Mouse (Mus musculus) intestine, embryonic 14.5 days (tissue): ENCODE results near the gene Abca7. TPM values are rescaled to one million over a fixed set of nuclear protein-coding genes. Genes with fewer than 3 reads are reported as not detected.

Experiments
- ATAC-seq: fragments of 200-750 bp; cut with Nextera tagmentation; replicated peaks from 2 replicates; pipeline ENCODE4 v1.8.0; 2017; ENCODE audit warnings: low read depth, moderate number of reproducible peaks, moderate TSS enrichment, moderate library complexity; ENCODE audit not compliant: low FRiP score, low TSS enrichment
- DNase-seq: peaks from one replicate; pipeline ENCODE4 v3.0.0-alpha.2; 2018; ENCODE audit warnings: low spot score
- H3K27ac ChIP-seq: fragments of 300-500 bp; sonication (generic); 2 replicates; pipeline ENCODE4 v1.5.1; 2014; ENCODE audit warnings: low read depth, mild to moderate bottlenecking, control low read depth
- H3K27me3 ChIP-seq: fragments of 300-500 bp; sonication (generic); replicated peaks from 2 replicates; pipeline ENCODE4 v1.6.1; 2014; ENCODE audit warnings: low read length, control low read depth; ENCODE audit not compliant: control insufficient read depth, insufficient read depth
- H3K36me3 ChIP-seq: fragments of 300-500 bp; sonication (generic); 2 replicates; pipeline ENCODE4 v1.6.1; 2014; ENCODE audit warnings: low read length, control low read depth; ENCODE audit not compliant: control insufficient read depth, insufficient read depth
- H3K4me1 ChIP-seq: fragments of 300-500 bp; sonication (generic); replicated peaks from 2 replicates; pipeline ENCODE4 v1.6.1; 2014; ENCODE audit warnings: low read length, control low read depth, mixed read lengths; ENCODE audit not compliant: control insufficient read depth, insufficient read depth
- H3K4me2 ChIP-seq: fragments of 300-500 bp; sonication (generic); 2 replicates; pipeline ENCODE4 v1.6.1; 2014; ENCODE audit warnings: low read length
- H3K4me3 ChIP-seq: fragments of 300-500 bp; sonication (generic); 2 replicates; pipeline ENCODE4 v1.5.1; 2014; ENCODE audit warnings: low read depth, low read length, control low read depth, mixed read lengths
- H3K9ac ChIP-seq: fragments of 300-500 bp; sonication (generic); 2 replicates; pipeline ENCODE4 v1.6.1; 2014; ENCODE audit warnings: mild to moderate bottlenecking, low read length
- H3K9me3 ChIP-seq: fragments of 300-500 bp; sonication (generic); 2 replicates; pipeline ENCODE4 v1.6.1; 2016; ENCODE audit warnings: low read length, control low read depth; ENCODE audit not compliant: control insufficient read depth
- WGBS: fragments of 180-500 bp; shearing (Covaris S2); extraction: QIAGEN DNeasy Blood & Tissue Kit; methylation state at CpG from one replicate; pipeline ENCODE4 v1.1.7; 2014; 5-methylcytosine and 5-hydroxymethylcytosine counted together
- polyA plus RNA-seq: library from polyadenylated mRNA; unstranded; fragments of >200 nt; fragmentation: Nextera tagmentation; extraction: Ambion mirVana; gene quantifications from 2 replicates; pipeline ENCODE4 v1.2.1, GENCODE M21; 2014

Gene Abca7
- polyA plus RNA-seq, 1 experiment from 2014 or later = 3.8 TPM

DNA sequence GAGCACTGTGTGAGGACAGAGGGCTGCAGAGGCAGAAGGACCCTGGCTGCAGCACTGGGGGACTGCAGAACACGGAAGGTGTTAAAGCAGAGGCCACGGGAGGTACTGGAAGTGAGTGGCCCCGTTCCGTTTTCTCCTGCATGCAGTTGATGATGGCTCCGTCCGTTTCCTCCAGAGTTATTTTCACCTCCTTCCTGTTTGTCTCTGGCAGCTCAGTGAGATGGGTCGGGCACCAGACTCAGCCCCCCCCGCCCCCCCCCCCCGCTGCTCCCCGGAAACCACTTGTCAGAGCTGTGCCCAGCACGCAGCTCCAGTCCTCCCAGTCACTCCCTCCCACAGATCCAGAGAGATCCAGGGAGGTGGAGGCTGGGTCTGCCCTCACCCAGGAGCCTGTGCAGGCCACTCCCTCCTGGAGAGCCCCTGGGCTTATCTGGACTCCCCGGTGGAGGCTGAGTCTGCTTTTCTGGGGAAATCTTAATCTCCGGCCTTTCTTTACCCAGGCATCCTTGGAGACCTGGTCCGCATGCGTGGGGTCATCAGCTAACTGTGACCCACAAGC is 22.5 kb downstream of the Abca7 start:
- no peak overlapping the region for H3K4me3 ChIP-seq
- 6% methylated on average over 14 of the region's 15 CpGs for WGBS
- 0 out of 2 replicates have a peak, but pooled peaks cover 3% of the 10 kb centered on the region for H3K36me3 ChIP-seq
- H3K4me2 ChIP-seq = peak overlapping the region; percentile 47
- peak; percentile 70 for DNase-seq
- H3K4me1 ChIP-seq = peaks cover 14% of the 10 kb centered on the region; the same call in 1 of the 2 replicates
- peak; percentile 61 for ATAC-seq
- no peak overlapping the region; the same call in 1 of the 2 replicates for H3K27ac ChIP-seq
- H3K9me3 ChIP-seq = no peaks in the 10 kb centered on the region
- peaks cover 17% of the 10 kb centered on the region for H3K27me3 ChIP-seq
- no peak overlapping the region for H3K9ac ChIP-seq

- Histone ChIP-seq H3K27me3 (peaks cover 9% of the 10 kb centered on the region), H3K36me3 (0 out of 2 replicates have a peak, but pooled peaks cover 3% of the 10 kb centered on the region), H3K4me2 (peak overlapping the region; percentile 47), H3K27ac (peak overlapping the region; percentile 52), H3K4me1 (peaks cover 14% of the 10 kb centered on the region; the same call in 1 of the 2 replicates), H3K9ac (peak overlapping the region; percentile 53), H3K4me3 (peak overlapping the region; percentile 27), H3K9me3 (no peaks in the 10 kb centered on the region)
- ATAC-seq (peak; percentile 75), DNase-seq (peak; percentile 71)
- WGBS = 8% methylated on average over 20 of the region's 20 CpGs
Observed at GRCm38 (mm10) chr10:80019471-80020131, 23.3 kb downstream of the Abca7 start.

- WGBS = 35% methylated on average over 11 of the region's 11 CpGs
- peak overlapping the region; percentile 52; the same call in 1 of the 2 replicates for H3K27ac ChIP-seq
- no peak; the same call in 1 of the 2 replicates for ATAC-seq
- H3K36me3 ChIP-seq = 0 out of 2 replicates have a peak, but pooled peaks cover 3% of the 10 kb centered on the region
- H3K9me3 ChIP-seq = no peaks in the 10 kb centered on the region
- peak overlapping the region; percentile 53 for H3K9ac ChIP-seq
- H3K27me3 ChIP-seq = peaks cover 4% of the 10 kb centered on the region; the same call in 1 of the 2 replicates
- H3K4me1 ChIP-seq = peaks cover 14% of the 10 kb centered on the region; the same call in 1 of the 2 replicates
- peak overlapping the region; percentile 27 for H3K4me3 ChIP-seq
- H3K4me2 ChIP-seq = peak overlapping the region; percentile 47
- no peak for DNase-seq
Observed at GRCm38 (mm10) chr10:80020191-80020590, 23.9 kb downstream of the Abca7 start.

DNA sequence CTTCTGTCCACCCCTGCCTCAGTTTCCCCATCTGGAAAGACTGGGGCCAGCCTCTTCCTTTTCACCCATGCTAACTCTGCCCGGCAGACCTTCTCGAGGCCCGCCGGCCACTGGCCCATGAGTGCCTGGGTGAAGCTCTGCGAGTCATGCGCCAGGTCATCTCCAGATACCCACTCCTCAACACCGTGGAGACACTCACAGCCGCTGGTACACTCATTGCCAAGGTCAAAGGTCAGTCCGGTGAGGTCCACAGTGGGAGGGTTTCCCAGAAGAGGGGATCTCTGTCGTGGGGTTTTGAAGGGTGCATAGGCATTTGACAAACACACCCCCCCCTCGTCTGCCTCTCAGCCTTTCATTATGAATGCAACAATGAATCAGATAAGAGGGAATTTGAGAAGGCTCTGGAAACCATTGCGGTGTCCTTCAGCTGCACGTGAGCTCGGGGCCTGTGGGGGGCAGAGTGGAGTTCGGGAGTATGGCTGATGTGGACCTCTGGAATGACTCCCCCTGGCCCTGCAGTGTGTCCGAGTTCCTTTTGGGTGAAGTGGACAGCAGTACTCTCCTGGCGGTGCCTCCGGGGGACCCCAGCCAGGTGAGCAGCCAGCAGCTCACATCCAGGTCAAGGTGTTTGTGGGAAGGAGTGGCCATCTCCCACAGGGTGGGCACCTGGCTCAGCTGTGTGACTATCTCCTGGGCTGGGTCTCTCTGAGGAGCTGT is 24.5 kb downstream of the Abca7 start:
- H3K9me3 ChIP-seq = no peaks in the 10 kb centered on the region
- no peak overlapping the region for H3K9ac ChIP-seq
- H3K27me3 ChIP-seq = peaks cover 4% of the 10 kb centered on the region; the same call in 1 of the 2 replicates
- DNase-seq = no peak
- H3K4me1 ChIP-seq = peaks cover 14% of the 10 kb centered on the region; the same call in 1 of the 2 replicates
- peak overlapping the region; percentile 47 for H3K4me2 ChIP-seq
- no peak overlapping the region for H3K4me3 ChIP-seq
- H3K27ac ChIP-seq = no peak overlapping the region
- ATAC-seq = no peak
- WGBS = 87% methylated on average over 18 of the region's 18 CpGs
- H3K36me3 ChIP-seq = 0 out of 2 replicates have a peak, but pooled peaks cover 3% of the 10 kb centered on the region

GRCm38 (mm10) chr10:80021320-80021641 is 25.0 kb downstream of the Abca7 start:
- ATAC-seq (no peak), DNase-seq (no peak)
- Histone ChIP-seq H3K9me3 (no peaks in the 10 kb centered on the region), H3K4me3 (no peak overlapping the region), H3K27me3 (0 out of 2 replicates have a peak, but pooled peaks cover under 1% of the 10 kb centered on the region), H3K4me1 (peaks cover 14% of the 10 kb centered on the region; the same call in 1 of the 2 replicates), H3K36me3 (0 out of 2 replicates have a peak, but pooled peaks cover 3% of the 10 kb centered on the region), H3K27ac (no peak overlapping the region), H3K4me2 (no peak overlapping the region), H3K9ac (no peak overlapping the region)
- 87% methylated on average over 13 of the region's 13 CpGs for WGBS

DNA sequence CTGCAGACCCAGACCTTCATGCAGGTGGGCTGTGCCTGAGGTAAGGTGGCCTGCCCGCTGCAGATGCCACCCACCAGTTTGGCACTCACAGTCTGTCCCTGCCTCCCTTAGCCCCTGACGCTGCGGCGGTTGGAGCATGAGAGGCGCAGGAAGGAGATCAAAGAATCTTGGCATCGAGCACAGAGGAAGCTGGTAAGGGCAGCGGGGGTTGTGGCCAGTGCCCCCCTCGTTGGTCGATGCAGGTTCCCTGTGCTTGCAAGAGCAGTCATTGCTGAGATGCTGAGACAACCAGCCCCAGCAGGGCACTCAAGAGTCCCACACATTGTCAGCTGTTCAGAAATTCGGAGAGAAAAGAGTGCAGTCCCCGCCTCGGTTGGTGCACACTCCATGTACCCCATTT is 25.9 kb downstream of the Abca7 start:
- Histone ChIP-seq H3K9me3 (no peaks in the 10 kb centered on the region), H3K4me2 (no peak overlapping the region), H3K9ac (no peak overlapping the region), H3K36me3 (0 out of 2 replicates have a peak, but pooled peaks cover 3% of the 10 kb centered on the region), H3K27me3 (no peaks in the 10 kb centered on the region), H3K4me1 (peaks cover 14% of the 10 kb centered on the region; the same call in 1 of the 2 replicates), H3K4me3 (no peak overlapping the region), H3K27ac (no peak overlapping the region)
- ATAC-seq (no peak), DNase-seq (no peak)
- WGBS = 94% methylated on average over 12 of the region's 12 CpGs

DNA sequence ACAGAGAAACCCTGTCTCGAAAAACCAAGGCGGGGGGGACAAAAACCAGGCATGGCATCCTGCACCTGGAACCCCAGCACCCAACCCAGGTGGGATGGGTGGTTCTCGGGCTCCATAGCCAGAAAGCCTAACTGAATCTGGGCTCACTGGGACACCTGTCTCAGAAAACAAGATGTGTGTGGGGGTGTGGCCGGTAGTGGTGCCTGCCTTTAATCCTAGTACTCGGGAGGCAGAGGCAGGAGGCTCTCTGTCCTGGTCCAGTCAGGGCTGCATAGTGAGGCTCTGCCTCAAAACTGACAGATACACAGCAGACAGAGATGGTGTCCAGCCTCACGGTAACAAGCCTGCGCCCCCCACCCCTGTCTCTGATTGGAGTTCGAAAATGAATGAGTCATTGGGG is 26.5 kb downstream of the Abca7 start:
- Histone ChIP-seq H3K4me2 (no peak overlapping the region), H3K36me3 (0 out of 2 replicates have a peak, but pooled peaks cover 3% of the 10 kb centered on the region), H3K27me3 (no peaks in the 10 kb centered on the region), H3K9ac (no peak overlapping the region), H3K9me3 (no peaks in the 10 kb centered on the region), H3K4me3 (no peak overlapping the region), H3K4me1 (peaks cover 14% of the 10 kb centered on the region; the same call in 1 of the 2 replicates), H3K27ac (no peak overlapping the region)
- DNase-seq = no peak
- no peak for ATAC-seq
- WGBS = 97% methylated on average over 8 of the region's 8 CpGs

GRCm38 (mm10) chr10:80023758-80024157 is 27.5 kb downstream of the Abca7 start:
- Histone ChIP-seq H3K4me3 (no peak overlapping the region), H3K36me3 (0 out of 2 replicates have a peak, but pooled peaks cover 4% of the 10 kb centered on the region), H3K4me2 (no peak overlapping the region), H3K27ac (no peak overlapping the region), H3K27me3 (no peaks in the 10 kb centered on the region), H3K9me3 (no peaks in the 10 kb centered on the region), H3K4me1 (peaks cover 13% of the 10 kb centered on the region; the same call in 1 of the 2 replicates), H3K9ac (no peak overlapping the region)
- no peak for ATAC-seq
- WGBS = 81% methylated on average over 5 of the region's 5 CpGs
- no peak for DNase-seq
